Mouse (Mus musculus): Measurements from ENCODE around the gene Btbd35f16. TPM values are rescaled to one million over a fixed set of nuclear protein-coding genes. Genes with fewer than 3 reads are reported as not detected.
"Not testable (repeated sequence)": the region's sequence is repeated elsewhere in the genome, so short reads cannot be mapped to it uniquely, and the experiment has no call there.

The Btbd35f16 gene
- polyA plus RNA-seq (2016; fragmentation: Nextera tagmentation; extraction: Ambion mirVana): not detected in 2 replicates

DNA sequence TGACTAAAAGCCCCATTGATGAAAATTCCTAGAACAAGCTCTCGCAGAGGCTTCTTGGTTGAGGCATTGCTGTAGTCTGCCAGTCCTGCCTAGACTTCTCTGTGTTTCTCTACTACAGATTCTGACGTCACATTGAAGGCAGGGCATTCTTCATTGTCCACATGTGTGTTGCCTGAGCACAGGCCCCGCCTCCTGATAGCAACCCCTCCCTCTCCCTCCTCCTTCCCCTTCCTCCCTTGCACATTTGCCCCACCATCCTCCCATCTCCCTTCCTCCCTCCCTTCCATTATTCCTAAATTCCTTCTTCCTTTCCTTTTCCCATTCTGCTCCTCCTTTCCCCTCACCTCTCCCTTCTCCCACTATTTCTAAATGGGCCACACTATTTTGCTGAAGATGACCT, at the start of gene Btbd35f16:
TSS of gene Btbd35f16 (minus strand) at position 101 of the 400 bp plus-strand sequence.
- not testable (repeated sequence) for H3K9ac ChIP-seq (replicated peaks); H3K9me3 ChIP-seq; H3K4me3 ChIP-seq; H3K4me2 ChIP-seq (replicated peaks); H3K27ac ChIP-seq (replicated peaks); H3K27me3 ChIP-seq; H3K4me1 ChIP-seq; ATAC-seq (ENCODE audit: low FRiP score, low read depth); H3K36me3 ChIP-seq
- no CpG with 5 or more reads among the region's 3 CpGs for WGBS

Other genes with a start within 250 kb of the Btbd35f16 start
- gene Btbd35f10, start 204.1 kb downstream of the Btbd35f16 start, polyA plus RNA-seq (2016; fragmentation: Nextera tagmentation; extraction: Ambion mirVana): not detected in 2 replicates
- gene Btbd35f3, start 80.7 kb upstream of the Btbd35f16 start, polyA plus RNA-seq (2016; fragmentation: Nextera tagmentation; extraction: Ambion mirVana): not detected in 2 replicates
- not detected in 2 replicates for gene Btbd35f28, start 239.6 kb upstream of the Btbd35f16 start, polyA plus RNA-seq (2016; fragmentation: Nextera tagmentation; extraction: Ambion mirVana)

All from midbrain, embryonic 12.5 days (tissue).